Mouse (Mus musculus) CH12.LX (cell line): Measurements from ENCODE around the gene Tekt4. TPM values are rescaled to one million over a fixed set of nuclear protein-coding genes. Genes with fewer than 3 reads are reported as not detected.

Experiments used
- DNase-seq: peaks from one replicate; pipeline ENCODE4 v3.0.0-alpha.2; 2013; ENCODE audit errors: extremely low read depth
- H3K27ac ChIP-seq: 2 replicates; pipeline ENCODE4 v1.5.1; 2012; ENCODE audit warnings: low read depth, mild to moderate bottlenecking, control low read depth, moderate library complexity; ENCODE audit not compliant: insufficient read depth
- H3K27me3 ChIP-seq: replicated peaks from 2 replicates; pipeline ENCODE3; 2012; ENCODE audit warnings: inconsistent platforms
- H3K36me3 ChIP-seq, 2 experiments: replicated peaks in 1 of 2; 2 replicates each; pipeline versions ENCODE3 to v1.6.1; 2012; ENCODE audit warnings: inconsistent platforms in 1 of 2, low read length in 1 of 2, mild to moderate bottlenecking in 1 of 2, mixed read lengths in 1 of 2, moderate library complexity in 1 of 2; ENCODE audit not compliant: control insufficient read depth in 1 of 2, insufficient read depth in 1 of 2
- H3K4me1 ChIP-seq, 2 experiments: 2 replicates each; pipeline ENCODE4 v1.6.1; 2012; ENCODE audit warnings: inconsistent platforms in 1 of 2, moderate library complexity in 1 of 2; ENCODE audit not compliant: insufficient read depth in 2 of 2, control insufficient read depth in 1 of 2
- H3K4me2 ChIP-seq: 2 replicates; pipeline ENCODE4 v1.6.1; 2012; ENCODE audit warnings: low read depth, mild to moderate bottlenecking, control low read depth; ENCODE audit not compliant: poor library complexity, insufficient read depth, severe bottlenecking
- H3K4me3 ChIP-seq, 3 experiments: fragments of 150-350 bp in 1 of 3; sonication (generic) in 1 of 3; replicated peaks in 1 of 3; 2 replicates each; pipeline versions ENCODE3 to v1.5.1; 2011 to 2012; ENCODE audit warnings: low read depth in 2 of 3, low read length in 2 of 3, mild to moderate bottlenecking in 2 of 3, moderate library complexity in 2 of 3, control low read depth in 1 of 3, improper control_type of control experiment in 1 of 3, inconsistent platforms in 1 of 3, mixed read lengths in 1 of 3; ENCODE audit not compliant: poor library complexity in 1 of 3
- H3K79me2 ChIP-seq: replicated peaks from 2 replicates; pipeline ENCODE4 v1.6.1; 2012; ENCODE audit warnings: mild to moderate bottlenecking, moderate library complexity; ENCODE audit not compliant: control insufficient read depth, poor library complexity, insufficient read depth, severe bottlenecking; ENCODE audit errors: extremely low read depth
- H3K9ac ChIP-seq: 2 replicates; pipeline ENCODE4 v1.6.1; 2012; ENCODE audit warnings: low read depth, mild to moderate bottlenecking, control low read depth, moderate library complexity; ENCODE audit not compliant: insufficient read depth
- H3K9me3 ChIP-seq: replicated peaks from 2 replicates; pipeline ENCODE3; 2012; ENCODE audit warnings: low read length, inconsistent platforms, mixed read lengths
- BHLHE40 ChIP-seq: IDR thresholded peaks from 2 replicates; pipeline ENCODE4 v1.6.1; 2011; ENCODE audit warnings: mild to moderate bottlenecking, low read depth, low read length, improper control_type of control experiment
- CHD1 ChIP-seq: IDR thresholded peaks from 2 replicates; pipeline ENCODE4 v1.6.1; 2012; ENCODE audit warnings: low read depth, low read length, improper control_type of control experiment, inconsistent platforms
- CTCF ChIP-seq, 2 experiments: IDR thresholded peaks in 1 of 2; conservative IDR thresholded peaks in 1 of 2; 2 replicates each; pipeline ENCODE4 v1.5.1; 2011 to 2012; ENCODE audit warnings: low read depth in 2 of 2, low read length in 2 of 2, improper control_type of control experiment in 1 of 2, inconsistent platforms in 1 of 2, mild to moderate bottlenecking in 1 of 2, moderate library complexity in 1 of 2
- ELF1 ChIP-seq: IDR thresholded peaks from 2 replicates; pipeline ENCODE4 v1.6.1; 2014; ENCODE audit warnings: low read depth, mild to moderate bottlenecking, inconsistent platforms, low read length, improper control_type of control experiment
- EP300 ChIP-seq: IDR thresholded peaks from 2 replicates; pipeline ENCODE4 v1.6.1; 2011; ENCODE audit warnings: low read length, improper control_type of control experiment
- GABPA ChIP-seq: IDR thresholded peaks from 2 replicates; pipeline ENCODE4 v1.6.1; 2012; ENCODE audit warnings: low read depth, low read length, improper control_type of control experiment, inconsistent platforms; ENCODE audit not compliant: insufficient replicate concordance
- JUN ChIP-seq: IDR thresholded peaks from 2 replicates; pipeline ENCODE4 v1.6.1; 2011; ENCODE audit warnings: low read depth, mild to moderate bottlenecking, low read length, improper control_type of control experiment, moderate library complexity; ENCODE audit not compliant: insufficient read depth
- JUND ChIP-seq: conservative IDR thresholded peaks from 2 replicates; pipeline ENCODE4 v1.6.1; 2011; ENCODE audit warnings: low read depth, low read length, improper control_type of control experiment
- KAT2A ChIP-seq: IDR thresholded peaks from 2 replicates; pipeline ENCODE4 v1.6.1; 2012; ENCODE audit warnings: low read length, improper control_type of control experiment, inconsistent platforms; ENCODE audit not compliant: insufficient replicate concordance
- MAZ ChIP-seq: IDR thresholded peaks from 2 replicates; pipeline ENCODE4 v1.6.1; 2012; ENCODE audit warnings: low read depth, mild to moderate bottlenecking, inconsistent platforms, low read length, improper control_type of control experiment, moderate library complexity
- MEF2A ChIP-seq: IDR thresholded peaks from 2 replicates; pipeline ENCODE4 v1.6.1; 2014; ENCODE audit warnings: low read depth, mild to moderate bottlenecking, inconsistent platforms, low read length, improper control_type of control experiment, borderline replicate concordance
- MXI1 ChIP-seq: IDR thresholded peaks from 2 replicates; pipeline ENCODE4 v1.6.1; 2011; ENCODE audit warnings: mild to moderate bottlenecking, low read depth, low read length, improper control_type of control experiment
- NELFE ChIP-seq: IDR thresholded peaks from 2 replicates; pipeline ENCODE4 v1.6.1; 2011; ENCODE audit warnings: low read depth, low read length, improper control_type of control experiment
- NRF1 ChIP-seq: IDR thresholded peaks from 2 replicates; pipeline ENCODE4 v1.6.1; 2014; ENCODE audit warnings: low read depth, mild to moderate bottlenecking, inconsistent platforms, low read length, improper control_type of control experiment, moderate library complexity
- POLR2A ChIP-seq: IDR thresholded peaks from 2 replicates; pipeline ENCODE4 v1.6.1; 2011; ENCODE audit warnings: low read depth, mild to moderate bottlenecking, improper control_type of control experiment, low read length
- POLR2AphosphoS2 ChIP-seq: IDR thresholded peaks from 2 replicates; pipeline ENCODE4 v1.6.1; 2011; ENCODE audit warnings: low read depth, low read length, improper control_type of control experiment
- RAD21 ChIP-seq: IDR thresholded peaks from 2 replicates; pipeline ENCODE4 v1.6.1; 2011; ENCODE audit warnings: low read depth, mild to moderate bottlenecking, low read length, improper control_type of control experiment, moderate library complexity
- RCOR1 ChIP-seq: conservative IDR thresholded peaks from 2 replicates; pipeline ENCODE4 v1.6.1; 2012; ENCODE audit warnings: low read depth, mild to moderate bottlenecking, inconsistent platforms, low read length, improper control_type of control experiment
- TBP ChIP-seq: conservative IDR thresholded peaks from 2 replicates; pipeline ENCODE4 v1.6.1; 2011; ENCODE audit warnings: low read depth, low read length, improper control_type of control experiment
- TCF12 ChIP-seq: IDR thresholded peaks from 2 replicates; pipeline ENCODE4 v1.6.1; 2014; ENCODE audit warnings: low read depth, mild to moderate bottlenecking, inconsistent platforms, low read length, improper control_type of control experiment
- UBTF ChIP-seq: IDR thresholded peaks from 2 replicates; pipeline ENCODE4 v1.6.1; 2012; ENCODE audit warnings: low read depth, mild to moderate bottlenecking, inconsistent platforms, low read length, improper control_type of control experiment, moderate library complexity
- USF1 ChIP-seq: IDR thresholded peaks from 2 replicates; pipeline ENCODE4 v1.6.1; 2014; ENCODE audit warnings: low read depth, mild to moderate bottlenecking, inconsistent platforms, low read length, improper control_type of control experiment
- USF2 ChIP-seq: conservative IDR thresholded peaks from 2 replicates; pipeline ENCODE4 v1.6.1; 2011; ENCODE audit warnings: low read depth, low read length, improper control_type of control experiment
- ZC3H11A ChIP-seq: IDR thresholded peaks from 2 replicates; pipeline ENCODE4 v1.6.1; 2012; ENCODE audit warnings: low read depth, mild to moderate bottlenecking, inconsistent platforms, low read length, improper control_type of control experiment
- ZKSCAN1 ChIP-seq: IDR thresholded peaks from 2 replicates; pipeline ENCODE4 v1.6.1; 2012; ENCODE audit warnings: low read depth, inconsistent platforms, low read length, improper control_type of control experiment, borderline replicate concordance
- ZMIZ1 ChIP-seq: IDR thresholded peaks from 2 replicates; pipeline ENCODE4 v1.6.1; 2012; ENCODE audit warnings: low read depth, mild to moderate bottlenecking, inconsistent platforms, low read length, improper control_type of control experiment
- ZNF384 ChIP-seq: IDR thresholded peaks from 2 replicates; pipeline ENCODE4 v1.6.1; 2012; ENCODE audit warnings: low read depth, low read length, improper control_type of control experiment, inconsistent platforms
- dilution Hi-C: fragments of 300-500 bp; cut with MboI; formaldehyde crosslinking; loops from 2 replicates; pipeline ENCODE4 v1.14.3; 2020; ENCODE audit warnings: low sequenced_read_pairs; ENCODE audit not compliant: extremely low pct_unique_long_range_greater_than_20kb, extremely low pct_ligation_motif_present
- in situ Hi-C: fragments of 300-500 bp; cut with MboI; formaldehyde crosslinking; loops from 3 replicates; pipeline ENCODE4 v1.14.3; 2019; ENCODE audit warnings: low sequenced_read_pairs, low pct_ligation_motif_present, low pct_unique_long_range_greater_than_20kb, mixed read lengths
- polyA plus RNA-seq: library from polyadenylated mRNA; unstranded; fragments of >175 nt; gene quantifications from 2 replicates; pipeline ENCODE4 v1.2.1, GENCODE M21; 2012; ENCODE audit warnings: low read depth; ENCODE audit not compliant: insufficient read length
- total RNA-seq, 2 experiments: library from RNA; depleted of rRNA; stranded (reverse); fragments of 300-350 nt in 1 of 2; fragments of >200 nt in 1 of 2; gene quantifications; 2 replicates each; pipeline ENCODE4 v1.2.3; 2012 to 2014

The Tekt4 gene
- total and polyA plus RNA-seq, 3 experiments = not detected

DNA sequence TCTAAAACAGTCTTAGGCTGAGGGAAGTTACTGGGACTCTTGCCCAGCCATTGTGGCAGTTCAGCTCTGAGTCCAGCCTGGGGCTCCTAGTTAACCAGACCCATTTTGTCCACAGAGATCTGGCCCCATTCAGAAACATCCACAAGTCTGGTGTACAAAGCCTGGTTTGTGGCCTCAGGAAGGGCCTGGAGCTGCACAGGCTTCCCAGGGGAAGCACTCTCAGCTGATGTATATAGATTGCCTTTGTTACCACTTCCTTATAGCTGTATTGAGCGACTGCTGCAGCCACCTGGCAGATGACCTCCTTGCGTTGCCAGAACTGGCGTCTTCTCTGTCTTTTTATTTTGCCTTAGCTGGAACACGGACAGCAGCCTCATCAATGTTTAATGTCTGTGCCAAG, 9.3 kb upstream of the Tekt4 start:
- H3K9ac ChIP-seq = no peak overlapping the region
- H3K36me3 ChIP-seq = no peaks in the 10 kb centered on the region
- no peak overlapping the region for H3K4me2 ChIP-seq
- peaks cover 82% of the 10 kb centered on the region for H3K27me3 ChIP-seq
- no peaks in the 10 kb centered on the region for H3K9me3 ChIP-seq
- peaks cover 12 to 45% of the 10 kb centered on the region in 2 experiments for H3K4me1 ChIP-seq
- dilution Hi-C loops = no loop called here
- H3K79me2 ChIP-seq = no peaks in the 10 kb centered on the region
- no peak overlapping the region for H3K4me3 ChIP-seq
- in situ Hi-C loops = no loop called here
- TF ChIP-seq USF1 (no peak), NRF1 (no peak), JUND (no peak), ELF1 (no peak), USF2 (no peak), CHD1 (no peak), RCOR1 (no peak), GABPA (no peak), MAZ (no peak), ZMIZ1 (no peak), POLR2AphosphoS2 (no peak), ZKSCAN1 (no peak), KAT2A (no peak), POLR2A (no peak)
- DNase-seq = no peak
- no peak overlapping the region for H3K27ac ChIP-seq

- in situ Hi-C loops = no loop called here
- no peaks in the 10 kb centered on the region for H3K79me2 ChIP-seq
- peaks cover 82% of the 10 kb centered on the region for H3K27me3 ChIP-seq
- no peak overlapping the region for H3K27ac ChIP-seq
- H3K36me3 ChIP-seq = no peaks in the 10 kb centered on the region
- no peak for DNase-seq
- peaks cover 12 to 41% of the 10 kb centered on the region in 2 experiments for H3K4me1 ChIP-seq
- no peak overlapping the region for H3K9ac ChIP-seq
- dilution Hi-C loops = no loop called here
- H3K9me3 ChIP-seq = no peaks in the 10 kb centered on the region
- no peak overlapping the region for H3K4me2 ChIP-seq
- TF ChIP-seq POLR2A (no peak), JUND (no peak)
- H3K4me3 ChIP-seq = no peak overlapping the region
Measured at GRCm38 (mm10) chr17:25445841-25446240, 8.6 kb upstream of the Tekt4 start.

GRCm38 (mm10) chr17:25447865-25448264, 6.5 kb upstream of the Tekt4 start:
- Histone ChIP-seq H3K9me3 (peaks cover 9% of the 10 kb centered on the region), H3K4me2 (no peak overlapping the region), H3K27me3 (peaks cover 85% of the 10 kb centered on the region), H3K9ac (no peak overlapping the region), H3K4me1 (peaks cover 5 to 23% of the 10 kb centered on the region in 2 experiments), H3K79me2 (no peaks in the 10 kb centered on the region), H3K4me3 (no peak overlapping the region), H3K27ac (no peak overlapping the region), H3K36me3 (no peaks in the 10 kb centered on the region)
- no peak for DNase-seq
- dilution Hi-C loops (no loop called here), in situ Hi-C loops (no loop called here)
- no peak for TF ChIP-seq MEF2A
- no peak for TF ChIP-seq RAD21
- no peak for TF ChIP-seq ZNF384
- no peak for TF ChIP-seq JUN
- no peak for TF ChIP-seq NELFE
- no peak for TF ChIP-seq TBP
- TF ChIP-seq ZC3H11A = no peak
- TF ChIP-seq MXI1 = no peak
- TF ChIP-seq NRF1 = no peak
- TF ChIP-seq BHLHE40 = no peak
- TF ChIP-seq TCF12 = no peak
- no peak for TF ChIP-seq RCOR1
- no peak for TF ChIP-seq UBTF
- no peak for TF ChIP-seq CTCF (conservative IDR thresholded peaks at IDR 0.05 in 1 of 2, IDR thresholded peaks at IDR 0.05 in 1 of 2; ENCODE audit: low read depth in 2 of 2, low read length in 2 of 2)
- TF ChIP-seq EP300 = no peak
- no peak for TF ChIP-seq USF1
- no peak for TF ChIP-seq GABPA
